ENCODE assay signal across 18 mouse cellular contexts in the genomic region with DNA sequence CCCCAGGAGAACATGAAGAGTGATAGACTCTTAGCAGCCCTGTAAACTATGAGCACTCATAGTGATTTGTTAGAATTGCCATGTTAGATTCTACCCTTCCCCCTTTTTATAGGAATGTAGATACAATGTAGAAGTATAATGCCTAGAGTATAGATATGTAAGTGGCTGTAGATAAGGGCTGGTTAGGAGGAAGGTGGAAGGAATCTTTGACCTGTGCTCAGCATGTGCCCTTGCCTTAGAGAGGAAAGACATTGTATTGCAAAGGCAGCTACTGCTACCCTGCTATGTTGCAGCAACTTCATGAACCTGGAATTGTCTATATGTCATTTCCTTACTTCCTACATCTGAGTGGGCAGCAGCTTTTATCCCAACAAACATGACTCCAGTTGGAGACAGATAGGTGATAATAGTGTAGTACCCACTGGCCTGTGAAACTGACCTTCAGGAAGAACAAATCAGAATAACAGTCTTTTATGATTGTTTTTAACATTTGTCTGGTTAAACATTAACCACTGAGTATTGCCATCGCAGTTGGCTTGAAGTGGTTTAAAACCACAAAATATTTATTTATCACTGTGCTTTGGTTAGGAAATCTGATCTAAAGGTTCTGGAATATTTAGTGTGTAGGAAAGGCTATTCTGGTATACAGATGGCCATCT.
"Had no signal": no experiment of that assay in that cellular context is flagged by ENCODE, and none has a peak within 500 bp of the region (broad histone marks: within the 10 kb centered on the region; RNA-seq: fewer than 3 reads in every experiment).

No protein-coding gene starts in this region.

- H3K4me2 ChIP-seq: lung, embryonic 15.5 days; midbrain, embryonic 11.5 days; midbrain, embryonic 13.5 days; midbrain, embryonic 15.5 days; neural tube, embryonic 12.5 days; stomach, embryonic 15.5 days had no signal

- H3K9me3 ChIP-seq: lung, embryonic 15.5 days; midbrain, embryonic 13.5 days; midbrain, embryonic 15.5 days; neural tube, embryonic 12.5 days; stomach, embryonic 15.5 days had no signal

- H3K36me3 ChIP-seq: lung, embryonic 15.5 days; midbrain, embryonic 13.5 days; midbrain, embryonic 15.5 days; neural tube, embryonic 12.5 days; stomach, embryonic 15.5 days had no signal

- H3K4me3 ChIP-seq: lung, embryonic 15.5 days; megakaryocyte, embryonic 14.5 days; midbrain, embryonic 13.5 days; midbrain, embryonic 15.5 days; neural tube, embryonic 12.5 days; stomach, embryonic 15.5 days had no signal

- H3K9ac ChIP-seq: lung, embryonic 15.5 days; midbrain, embryonic 13.5 days; midbrain, embryonic 15.5 days; neural tube, embryonic 12.5 days; stomach, embryonic 15.5 days had no signal

- H3K27ac ChIP-seq: lung, embryonic 15.5 days; macrophage; midbrain, embryonic 13.5 days; midbrain, embryonic 15.5 days; neural tube, embryonic 12.5 days; stomach, embryonic 15.5 days; stomach, postnatal 0 days had no signal

- ATAC-seq: lung, postnatal 0 days; midbrain, embryonic 13.5 days; midbrain, embryonic 15.5 days had no signal

- DNase-seq: lung, adult 2 months; lung, postnatal 14 days; lung, postnatal 36 days; right cerebral cortex, postnatal 25 days; right cerebral cortex, postnatal 4 days; thymus, adult 2 months; thymus, postnatal 25 days; thymus, postnatal 4 days had no signal

- H3K27me3 ChIP-seq: lung, embryonic 15.5 days; megakaryocyte, embryonic 14.5 days; midbrain, embryonic 13.5 days; midbrain, embryonic 15.5 days; neural tube, embryonic 12.5 days; stomach, embryonic 15.5 days had no signal

- H3K4me1 ChIP-seq: lung, embryonic 15.5 days; megakaryocyte, embryonic 14.5 days; midbrain, embryonic 13.5 days; midbrain, embryonic 15.5 days; neural tube, embryonic 12.5 days; stomach, embryonic 15.5 days had no signal
